Mouse (Mus musculus): Measurements from ENCODE around the gene Mroh7.
"Not testable (repeated sequence)": the region's sequence is repeated elsewhere in the genome, so short reads cannot be mapped to it uniquely, and the experiment has no call there.

Mroh7 gene

GRCm38 (mm10) chr4:106730814-106731213, at the start of gene Mroh7:
Gene Mroh7, minus strand, starts transcription at chr4:106730925.
- no peak for DNase-seq (ENCODE audit: low spot score)

GRCm38 (mm10) chr4:106780045-106780444, 49.3 kb upstream of the Mroh7 start:
- no peak for DNase-seq (ENCODE audit: low spot score)

- no peak for DNase-seq (ENCODE audit: low spot score)
Observed at GRCm38 (mm10) chr4:106778116-106778788, 47.5 kb upstream of the Mroh7 start.

- no peak for DNase-seq (ENCODE audit: low spot score)
Observed at GRCm38 (mm10) chr4:106776998-106777397, 46.3 kb upstream of the Mroh7 start.

GRCm38 (mm10) chr4:106775767-106776166, 45.0 kb upstream of the Mroh7 start:
- DNase-seq (ENCODE audit: low spot score) = not testable (repeated sequence)

GRCm38 (mm10) chr4:106772558-106772957, 41.8 kb upstream of the Mroh7 start:
- no peak for DNase-seq (ENCODE audit: low spot score)

GRCm38 (mm10) chr4:106769306-106769705, 38.6 kb upstream of the Mroh7 start:
- DNase-seq (ENCODE audit: low spot score) = no peak

- no peak for DNase-seq (ENCODE audit: low spot score)
Observed at GRCm38 (mm10) chr4:106764166-106764565, 33.4 kb upstream of the Mroh7 start.

GRCm38 (mm10) chr4:106751726-106752125, 21.0 kb upstream of the Mroh7 start:
- DNase-seq (ENCODE audit: low spot score) = no peak

- DNase-seq (ENCODE audit: low spot score) = no peak
Observed at GRCm38 (mm10) chr4:106749699-106750098, 19.0 kb upstream of the Mroh7 start.

- no peak for DNase-seq (ENCODE audit: low spot score)
Observed at GRCm38 (mm10) chr4:106747001-106747580, 16.4 kb upstream of the Mroh7 start.

GRCm38 (mm10) chr4:106745862-106746261, 15.1 kb upstream of the Mroh7 start:
- DNase-seq (ENCODE audit: low spot score) = no peak

GRCm38 (mm10) chr4:106737904-106738303, 7.2 kb upstream of the Mroh7 start:
- DNase-seq (ENCODE audit: low spot score) = no peak

GRCm38 (mm10) chr4:106736884-106737283, 6.2 kb upstream of the Mroh7 start:
- not testable (repeated sequence) for DNase-seq (ENCODE audit: low spot score)

- DNase-seq (ENCODE audit: low spot score) = no peak
Observed at GRCm38 (mm10) chr4:106733636-106734035, 2.9 kb upstream of the Mroh7 start, which contains the start of gene Fam151a. Gene Fam151a, plus strand, starts transcription at chr4:106733889.

- no peak for DNase-seq (ENCODE audit: low spot score)
Observed at GRCm38 (mm10) chr4:106720631-106721030, 10.1 kb downstream of the Mroh7 start.

- DNase-seq (ENCODE audit: low spot score) = no peak
Observed at GRCm38 (mm10) chr4:106713622-106714021, 17.1 kb downstream of the Mroh7 start.

- peak; percentile 67 for DNase-seq (ENCODE audit: low spot score)
Observed at GRCm38 (mm10) chr4:106708408-106708807, 22.3 kb downstream of the Mroh7 start.

- no peak for DNase-seq (ENCODE audit: low spot score)
Observed at GRCm38 (mm10) chr4:106707957-106708356, 22.8 kb downstream of the Mroh7 start.

GRCm38 (mm10) chr4:106705096-106705665, 25.5 kb downstream of the Mroh7 start:
- no peak for DNase-seq (ENCODE audit: low spot score)

GRCm38 (mm10) chr4:106704416-106704815, 26.3 kb downstream of the Mroh7 start:
- DNase-seq (ENCODE audit: low spot score) = no peak

- DNase-seq (ENCODE audit: low spot score) = no peak
Observed at GRCm38 (mm10) chr4:106703956-106704355, 26.8 kb downstream of the Mroh7 start.

GRCm38 (mm10) chr4:106700798-106701197, 29.9 kb downstream of the Mroh7 start:
- DNase-seq (ENCODE audit: low spot score) = no peak
